Mouse (Mus musculus) intestine, embryonic 15.5 days (tissue): ENCODE data around the gene Hephl1. TPM values are rescaled to one million over a fixed set of nuclear protein-coding genes. Genes with fewer than 3 reads are reported as not detected.

Source experiments
- ATAC-seq: fragments of 200-750 bp; cut with Nextera tagmentation; 2 replicates; pipeline ENCODE4 v1.8.0; 2017; ENCODE audit warnings: moderate TSS enrichment, moderate library complexity
- H3K27ac ChIP-seq: fragments of 300-500 bp; sonication (generic); 2 replicates; pipeline ENCODE4 v1.5.1; 2015; ENCODE audit warnings: mild to moderate bottlenecking, inconsistent platforms
- H3K27me3 ChIP-seq: fragments of 300-500 bp; sonication (generic); replicated peaks from 2 replicates; pipeline ENCODE4 v1.6.1; 2015; ENCODE audit warnings: inconsistent platforms
- H3K36me3 ChIP-seq: fragments of 300-500 bp; sonication (generic); 2 replicates; pipeline ENCODE4 v1.6.1; 2015; ENCODE audit warnings: inconsistent platforms
- H3K4me1 ChIP-seq: fragments of 300-500 bp; sonication (generic); replicated peaks from 2 replicates; pipeline ENCODE4 v1.6.1; 2015; ENCODE audit warnings: inconsistent platforms
- H3K4me2 ChIP-seq: fragments of 300-500 bp; sonication (generic); replicated peaks from 2 replicates; pipeline ENCODE4 v1.6.1; 2015; ENCODE audit warnings: mild to moderate bottlenecking, inconsistent platforms
- H3K4me3 ChIP-seq: fragments of 300-500 bp; sonication (generic); replicated peaks from 2 replicates; pipeline ENCODE4 v1.5.1; 2015; ENCODE audit warnings: inconsistent platforms
- H3K9ac ChIP-seq: fragments of 300-500 bp; sonication (generic); 2 replicates; pipeline ENCODE4 v1.6.1; 2015; ENCODE audit warnings: inconsistent platforms
- H3K9me3 ChIP-seq: fragments of 300-500 bp; sonication (generic); 2 replicates; pipeline ENCODE4 v1.6.1; 2016; ENCODE audit warnings: inconsistent platforms
- WGBS: fragments of 180-500 bp; shearing (Covaris S2); methylation state at CpG from one replicate; pipeline ENCODE4 v1.1.7; 2015; 5-methylcytosine and 5-hydroxymethylcytosine counted together
- polyA plus RNA-seq: library from polyadenylated mRNA; unstranded; fragments of >200 nt; fragmentation: Nextera tagmentation; extraction: Ambion mirVana; gene quantifications from 2 replicates; pipeline ENCODE4 v1.2.1, GENCODE M21; 2015

Gene Hephl1
- polyA plus RNA-seq, 1 experiment from 2014 or later: not detected

- peak within 1 kb of the TSS; percentile 89 for H3K4me3 ChIP-seq
- under 1% methylated on average over 68 of the region's 68 CpGs for WGBS
- no peaks in the 10 kb centered on the region for H3K9me3 ChIP-seq
- peak within 1 kb of the TSS; percentile 89 for H3K27ac ChIP-seq
- H3K27me3 ChIP-seq: no peaks in the 10 kb centered on the region
- H3K9ac ChIP-seq: peak within 1 kb of the TSS; percentile 86
- H3K4me1 ChIP-seq: peaks cover 13% of the 10 kb centered on the region; the same call in 1 of the 2 replicates
- H3K36me3 ChIP-seq: no peaks in the 10 kb centered on the region
- ATAC-seq: peak; percentile 89
- H3K4me2 ChIP-seq: peak within 1 kb of the TSS; percentile 86
Measured at GRCm38 (mm10) chr9:15045084-15045669, 66.7 kb downstream of the Hephl1 start, which contains the start of gene Panx1. TSS of gene Panx1 (minus strand) at chr9:15045478.

- no peaks in the 10 kb centered on the region for H3K27me3 ChIP-seq
- peak overlapping the region; percentile 86 for H3K4me2 ChIP-seq
- H3K9ac ChIP-seq: peak overlapping the region; percentile 86
- WGBS: under 1% methylated on average over 28 of the region's 28 CpGs
- H3K9me3 ChIP-seq: no peaks in the 10 kb centered on the region
- H3K36me3 ChIP-seq: no peaks in the 10 kb centered on the region
- peak; percentile 2 for ATAC-seq
- peak overlapping the region; percentile 89 for H3K27ac ChIP-seq
- peak overlapping the region; percentile 89 for H3K4me3 ChIP-seq
- H3K4me1 ChIP-seq: peaks cover 13% of the 10 kb centered on the region; the same call in 1 of the 2 replicates
Measured at GRCm38 (mm10) chr9:15044391-15045083, 67.4 kb downstream of the Hephl1 start.

GRCm38 (mm10) chr9:15041556-15041955 is 70.4 kb downstream of the Hephl1 start:
- ATAC-seq: no peak
- H3K4me2 ChIP-seq: no peak overlapping the region
- 87% methylated on average over 11 of the region's 11 CpGs for WGBS

GRCm38 (mm10) chr9:15039848-15040247 is 72.1 kb downstream of the Hephl1 start:
- Histone ChIP-seq H3K9ac (no peak overlapping the region), H3K9me3 (no peaks in the 10 kb centered on the region), H3K4me1 (peaks cover 11% of the 10 kb centered on the region; the same call in 1 of the 2 replicates), H3K27ac (no peak overlapping the region), H3K4me2 (no peak overlapping the region), H3K4me3 (no peak overlapping the region), H3K36me3 (no peaks in the 10 kb centered on the region), H3K27me3 (no peaks in the 10 kb centered on the region)
- 74% methylated on average over 5 of the region's 5 CpGs for WGBS
- ATAC-seq: no peak

More at GRCm38 (mm10) chr9:15041556-15041955, 70.4 kb downstream of the Hephl1 start:
- Histone ChIP-seq H3K27me3 (no peaks in the 10 kb centered on the region), H3K27ac (no peak overlapping the region), H3K4me3 (no peak overlapping the region), H3K4me1 (peaks cover 15% of the 10 kb centered on the region; the same call in 1 of the 2 replicates), H3K36me3 (no peaks in the 10 kb centered on the region), H3K9me3 (no peaks in the 10 kb centered on the region), H3K9ac (no peak overlapping the region)

GRCm38 (mm10) chr9:15037704-15038103 is 74.2 kb downstream of the Hephl1 start:
- H3K4me1 ChIP-seq: 0 out of 2 replicates have a peak, but pooled peaks cover 5% of the 10 kb centered on the region
- H3K27ac ChIP-seq: no peak overlapping the region
- no peak overlapping the region for H3K9ac ChIP-seq
- ATAC-seq: no peak
- no peaks in the 10 kb centered on the region for H3K9me3 ChIP-seq
- WGBS: 73% methylated on average over 3 of the region's 3 CpGs
- no peaks in the 10 kb centered on the region for H3K27me3 ChIP-seq
- H3K4me2 ChIP-seq: no peak overlapping the region
- H3K36me3 ChIP-seq: no peaks in the 10 kb centered on the region
- H3K4me3 ChIP-seq: no peak overlapping the region

GRCm38 (mm10) chr9:15037237-15037636 is 74.7 kb downstream of the Hephl1 start:
- no peak overlapping the region for H3K9ac ChIP-seq
- H3K4me1 ChIP-seq: 0 out of 2 replicates have a peak, but pooled peaks cover 5% of the 10 kb centered on the region
- H3K27ac ChIP-seq: no peak overlapping the region
- H3K4me2 ChIP-seq: no peak overlapping the region
- no peaks in the 10 kb centered on the region for H3K27me3 ChIP-seq
- no peaks in the 10 kb centered on the region for H3K9me3 ChIP-seq
- no peak overlapping the region for H3K4me3 ChIP-seq
- no peaks in the 10 kb centered on the region for H3K36me3 ChIP-seq
- no peak for ATAC-seq

GRCm38 (mm10) chr9:15036807-15037206 is 75.1 kb downstream of the Hephl1 start:
- peak; percentile 50; the same call in 1 of the 2 replicates for ATAC-seq
- WGBS: 56% methylated on average over 4 of the region's 4 CpGs
- no peak overlapping the region for H3K27ac ChIP-seq

GRCm38 (mm10) chr9:15036405-15036804 is 75.5 kb downstream of the Hephl1 start:
- Histone ChIP-seq H3K4me1 (0 out of 2 replicates have a peak, but pooled peaks cover 5% of the 10 kb centered on the region), H3K9ac (no peak overlapping the region), H3K9me3 (no peaks in the 10 kb centered on the region), H3K27ac (no peak overlapping the region), H3K4me2 (no peak overlapping the region), H3K4me3 (no peak overlapping the region), H3K27me3 (no peaks in the 10 kb centered on the region), H3K36me3 (no peaks in the 10 kb centered on the region)
- peak; percentile 46; the same call in 1 of the 2 replicates for ATAC-seq
- WGBS: 90% methylated on average over 2 of the region's 2 CpGs

More at GRCm38 (mm10) chr9:15036807-15037206, 75.1 kb downstream of the Hephl1 start:
- 0 out of 2 replicates have a peak, but pooled peaks cover 5% of the 10 kb centered on the region for H3K4me1 ChIP-seq
- no peak overlapping the region for H3K4me2 ChIP-seq
- H3K4me3 ChIP-seq: no peak overlapping the region
- H3K9ac ChIP-seq: no peak overlapping the region
- H3K27me3 ChIP-seq: no peaks in the 10 kb centered on the region
- H3K9me3 ChIP-seq: no peaks in the 10 kb centered on the region
- no peaks in the 10 kb centered on the region for H3K36me3 ChIP-seq

GRCm38 (mm10) chr9:15035979-15036378 is 75.9 kb downstream of the Hephl1 start:
- Histone ChIP-seq H3K27me3 (no peaks in the 10 kb centered on the region), H3K4me2 (no peak overlapping the region), H3K36me3 (no peaks in the 10 kb centered on the region), H3K27ac (no peak overlapping the region), H3K9me3 (no peaks in the 10 kb centered on the region), H3K9ac (no peak overlapping the region), H3K4me1 (0 out of 2 replicates have a peak, but pooled peaks cover 5% of the 10 kb centered on the region), H3K4me3 (no peak overlapping the region)
- ATAC-seq: no peak
- WGBS: 92% methylated on average over 7 of the region's 7 CpGs

GRCm38 (mm10) chr9:15034546-15035273 is 77.2 kb downstream of the Hephl1 start:
- Histone ChIP-seq H3K9me3 (no peaks in the 10 kb centered on the region), H3K4me2 (no peak overlapping the region), H3K36me3 (no peaks in the 10 kb centered on the region), H3K9ac (no peak overlapping the region), H3K4me1 (0 out of 2 replicates have a peak, but pooled peaks cover 5% of the 10 kb centered on the region), H3K27ac (no peak overlapping the region), H3K27me3 (no peaks in the 10 kb centered on the region), H3K4me3 (no peak overlapping the region)
- no peak for ATAC-seq
- 69% methylated on average over 7 of the region's 7 CpGs for WGBS

GRCm38 (mm10) chr9:15033568-15034160 is 78.2 kb downstream of the Hephl1 start:
- no peaks in the 10 kb centered on the region for H3K9me3 ChIP-seq
- no peak for ATAC-seq
- no peak overlapping the region for H3K9ac ChIP-seq
- 0 out of 2 replicates have a peak, but pooled peaks cover 5% of the 10 kb centered on the region for H3K4me1 ChIP-seq
- WGBS: 73% methylated on average over 5 of the region's 5 CpGs
- H3K27me3 ChIP-seq: no peaks in the 10 kb centered on the region
- no peak overlapping the region for H3K4me3 ChIP-seq
- no peak overlapping the region for H3K27ac ChIP-seq
- no peaks in the 10 kb centered on the region for H3K36me3 ChIP-seq
- no peak overlapping the region for H3K4me2 ChIP-seq

- H3K4me2 ChIP-seq: no peak overlapping the region
- H3K27ac ChIP-seq: no peak overlapping the region
- H3K4me3 ChIP-seq: no peak overlapping the region
- no peaks in the 10 kb centered on the region for H3K9me3 ChIP-seq
- 85% methylated on average over 4 of the region's 4 CpGs for WGBS
- no peaks in the 10 kb centered on the region for H3K36me3 ChIP-seq
- H3K4me1 ChIP-seq: 0 out of 2 replicates have a peak, but pooled peaks cover 5% of the 10 kb centered on the region
- H3K9ac ChIP-seq: no peak overlapping the region
- no peak for ATAC-seq
- no peaks in the 10 kb centered on the region for H3K27me3 ChIP-seq
Measured at GRCm38 (mm10) chr9:15032797-15033196, 79.1 kb downstream of the Hephl1 start.
